Mouse (Mus musculus) spleen, postnatal 14 days (tissue): ENCODE measurements at regions not wholly inside any gene's neighbourhood (a gene's known extent, or its start where the extent isn't known, plus 50 kb on each side); places are given as distances from the start of the nearest gene placed in this dataset.

ENCODE experiments used
- DNase-seq, 2 experiments: peaks; one replicate each; pipeline ENCODE4 v3.0.0; 2021 to 2022; ENCODE audit warnings: low spot score in 2 of 2

GRCm38 (mm10) chr5:141137716-141138115 is 103.6 kb upstream of the Sdk1 start:
- DNase-seq, result no peak

- no peak for DNase-seq
Measured at GRCm38 (mm10) chr5:141138771-141139360, 102.4 kb upstream of the Sdk1 start.

GRCm38 (mm10) chr5:141139361-141139912 is 101.9 kb upstream of the Sdk1 start:
- no peak for DNase-seq

- DNase-seq, result no peak
Measured at GRCm38 (mm10) chr5:141160391-141160790, 80.9 kb upstream of the Sdk1 start.

GRCm38 (mm10) chr5:141160956-141161355 is 80.3 kb upstream of the Sdk1 start:
- no peak for DNase-seq

GRCm38 (mm10) chr5:141182442-141182841 is 58.8 kb upstream of the Sdk1 start:
- DNase-seq, result no peak

GRCm38 (mm10) chr5:141189033-141189432 is 52.3 kb upstream of the Sdk1 start:
- DNase-seq, result no peak
